Mouse (Mus musculus): ENCODE measurements around the gene Cers2.

- TF ChIP-seq CTCF (conservative IDR thresholded peaks at IDR 0.05 in 1 of 2, IDR thresholded peaks at IDR 0.05 in 1 of 2; ENCODE audit: low read depth in 2 of 2, low read length in 2 of 2) = no peak
- TF ChIP-seq JUND (conservative IDR thresholded peaks at IDR 0.05; ENCODE audit: low read depth, low read length) = no peak
- TF ChIP-seq HCFC1 (IDR thresholded peaks at IDR 0.05; ENCODE audit: low read depth, low read length) = no peak
- no peak for TF ChIP-seq ZNF384 (IDR thresholded peaks at IDR 0.05; ENCODE audit: low read depth, low read length)
Measured at GRCm38 (mm10) chr3:95276428-95276934, 38.1 kb upstream of the Cers2 start.
